Mouse (Mus musculus) stomach, embryonic 16.5 days (tissue): ENCODE measurements around the gene Maml3. TPM values are rescaled to one million over a fixed set of nuclear protein-coding genes. Genes with fewer than 3 reads are reported as not detected.
A peak's percentile ranks its signal among the peaks of the same experiment; 100 is the strongest.

ENCODE experiments used
- ATAC-seq: fragments of 200-750 bp; cut with Nextera tagmentation; 2 replicates; pipeline ENCODE4 v1.8.0; 2017; ENCODE audit warnings: moderate number of reproducible peaks, moderate TSS enrichment; ENCODE audit not compliant: insufficient read depth, low FRiP score
- H3K27ac ChIP-seq: fragments of 300-500 bp; sonication (generic); 2 replicates; pipeline ENCODE4 v1.5.1; 2014; ENCODE audit warnings: low read length
- H3K27me3 ChIP-seq: fragments of 300-500 bp; sonication (generic); 2 replicates; pipeline ENCODE4 v1.6.1; 2014; ENCODE audit warnings: low read length, control low read depth, mixed read lengths; ENCODE audit not compliant: control insufficient read depth, insufficient read depth
- H3K36me3 ChIP-seq: fragments of 300-500 bp; sonication (generic); 2 replicates; pipeline ENCODE4 v1.6.1; 2014; ENCODE audit warnings: low read length; ENCODE audit not compliant: control insufficient read depth, insufficient read depth
- H3K4me1 ChIP-seq: fragments of 300-500 bp; sonication (generic); 2 replicates; pipeline ENCODE4 v1.6.1; 2014; ENCODE audit warnings: low read length, control low read depth, mixed read lengths; ENCODE audit not compliant: control insufficient read depth, insufficient read depth
- H3K4me2 ChIP-seq: fragments of 300-500 bp; sonication (generic); 2 replicates; pipeline ENCODE4 v1.6.1; 2014; ENCODE audit warnings: low read depth, low read length, mixed read lengths
- H3K4me3 ChIP-seq: fragments of 300-500 bp; sonication (generic); replicated peaks from 2 replicates; pipeline ENCODE4 v1.5.1; 2014; ENCODE audit warnings: mild to moderate bottlenecking, low read length
- H3K9ac ChIP-seq: fragments of 300-500 bp; sonication (generic); 2 replicates; pipeline ENCODE4 v1.6.1; 2014; ENCODE audit warnings: low read length
- H3K9me3 ChIP-seq: fragments of 300-500 bp; sonication (generic); replicated peaks from 2 replicates; pipeline ENCODE4 v1.6.1; 2016; ENCODE audit warnings: low read length, control low read depth; ENCODE audit not compliant: control insufficient read depth
- WGBS: fragments of 180-500 bp; shearing (Covaris S2); extraction: QIAGEN DNeasy Blood & Tissue Kit; methylation state at CpG from one replicate; pipeline ENCODE4 v1.1.7; 2014; 5-methylcytosine and 5-hydroxymethylcytosine counted together
- polyA plus RNA-seq: library from polyadenylated mRNA; unstranded; fragments of >200 nt; fragmentation: Nextera tagmentation; extraction: Ambion mirVana; gene quantifications from 2 replicates; pipeline ENCODE4 v1.2.1, GENCODE M21; 2015

Gene Maml3
- polyA plus RNA-seq, 1 experiment from 2014 or later, result 5.0 TPM

DNA sequence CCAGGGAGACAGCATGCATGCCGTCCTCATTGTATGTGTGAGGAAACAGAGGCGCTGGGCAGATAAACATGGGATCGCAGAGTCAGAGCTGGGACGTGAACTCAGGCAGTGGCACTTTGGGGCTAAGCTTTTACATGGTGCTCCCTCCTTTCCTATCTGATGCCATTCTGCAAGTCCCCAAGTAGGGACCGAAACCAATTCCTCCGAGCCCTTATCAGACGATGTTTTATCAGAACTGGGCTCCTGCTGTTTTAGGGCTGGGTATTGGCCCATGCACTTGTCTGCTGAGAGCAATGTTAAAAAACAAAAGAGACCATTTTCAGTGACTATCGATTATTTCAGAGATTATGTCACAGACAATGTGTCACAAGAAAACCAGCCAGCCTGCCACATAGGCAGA is 191.4 kb downstream of the Maml3 start:
- no peak for ATAC-seq
- Histone ChIP-seq H3K4me2 (no peak overlapping the region), H3K9ac (no peak overlapping the region), H3K4me3 (no peak overlapping the region), H3K9me3 (no peaks in the 10 kb centered on the region), H3K27me3 (no peaks in the 10 kb centered on the region), H3K27ac (no peak overlapping the region), H3K4me1 (peaks cover 38% of the 10 kb centered on the region), H3K36me3 (no peaks in the 10 kb centered on the region)
- WGBS, result 81% methylated on average over 8 of the region's 8 CpGs

- Histone ChIP-seq H3K9ac (no peak overlapping the region), H3K36me3 (no peaks in the 10 kb centered on the region), H3K9me3 (no peaks in the 10 kb centered on the region), H3K4me2 (no peak overlapping the region), H3K4me1 (peaks cover 44% of the 10 kb centered on the region), H3K27me3 (no peaks in the 10 kb centered on the region), H3K4me3 (no peak overlapping the region), H3K27ac (no peak overlapping the region)
- WGBS, result 39% methylated on average over 8 of the region's 8 CpGs
- ATAC-seq, result no peak
Observed at GRCm38 (mm10) chr3:51912214-51912613, 192.7 kb downstream of the Maml3 start.

DNA sequence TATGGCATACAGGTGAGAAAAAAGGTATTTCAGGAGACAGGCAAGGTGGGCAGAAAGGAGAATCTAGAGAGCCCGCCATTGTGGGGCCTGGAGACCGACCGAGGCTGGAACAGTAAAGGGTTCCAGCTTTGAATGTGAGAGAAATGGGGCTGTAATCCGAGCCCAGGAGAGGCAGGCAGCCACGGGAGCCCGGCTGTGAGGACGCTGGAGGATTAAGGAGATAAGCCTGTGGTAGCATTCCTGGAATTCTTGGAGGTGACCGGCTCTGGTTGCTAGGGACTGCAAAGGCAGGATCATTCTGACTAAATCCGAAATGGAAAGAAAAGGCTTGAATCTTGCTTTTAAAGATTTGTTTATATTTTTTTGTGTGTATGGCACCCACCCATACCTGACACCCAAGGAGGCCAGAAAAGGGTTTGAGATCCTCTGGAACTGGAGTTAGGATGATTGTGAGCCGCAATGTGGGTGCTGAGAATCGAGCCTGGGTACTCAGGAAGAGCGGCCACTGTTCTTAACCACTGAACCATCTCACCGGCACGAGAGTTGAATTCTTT is 196.4 kb downstream of the Maml3 start:
- Histone ChIP-seq H3K27me3 (no peaks in the 10 kb centered on the region), H3K4me3 (no peak overlapping the region), H3K4me2 (0 out of 2 replicates have a peak overlapping the region, but pooled peaks have one; percentile 19), H3K9ac (peak overlapping the region; percentile 46), H3K27ac (0 out of 2 replicates have a peak overlapping the region, but pooled peaks have one; percentile 4), H3K4me1 (peaks cover 39% of the 10 kb centered on the region), H3K9me3 (no peaks in the 10 kb centered on the region), H3K36me3 (no peaks in the 10 kb centered on the region)
- 31% methylated on average over 14 of the region's 14 CpGs for WGBS
- ATAC-seq, result peak; percentile 21; the same call in 1 of the 2 replicates

GRCm38 (mm10) chr3:51907113-51907860 is 197.6 kb downstream of the Maml3 start:
- Histone ChIP-seq H3K4me2 (no peak overlapping the region), H3K9ac (no peak overlapping the region), H3K36me3 (no peaks in the 10 kb centered on the region), H3K27me3 (no peaks in the 10 kb centered on the region), H3K27ac (no peak overlapping the region), H3K4me3 (no peak overlapping the region), H3K4me1 (peaks cover 38% of the 10 kb centered on the region), H3K9me3 (no peaks in the 10 kb centered on the region)
- peak; percentile 48; the same call in 1 of the 2 replicates for ATAC-seq
- 58% methylated on average over 10 of the region's 10 CpGs for WGBS

GRCm38 (mm10) chr3:51905903-51906302 is 199.0 kb downstream of the Maml3 start:
- 49% methylated on average over 9 of the region's 9 CpGs for WGBS
- H3K36me3 ChIP-seq, result no peaks in the 10 kb centered on the region
- no peak for ATAC-seq
- no peak overlapping the region for H3K4me2 ChIP-seq
- H3K9me3 ChIP-seq, result no peaks in the 10 kb centered on the region
- H3K4me3 ChIP-seq, result no peak overlapping the region
- H3K27me3 ChIP-seq, result no peaks in the 10 kb centered on the region
- H3K4me1 ChIP-seq, result peaks cover 40% of the 10 kb centered on the region
- no peak overlapping the region for H3K27ac ChIP-seq
- H3K9ac ChIP-seq, result peak overlapping the region; percentile 26; the same call in 1 of the 2 replicates

- Histone ChIP-seq H3K4me3 (no peak overlapping the region), H3K9me3 (no peaks in the 10 kb centered on the region), H3K4me2 (no peak overlapping the region), H3K27ac (no peak overlapping the region), H3K36me3 (no peaks in the 10 kb centered on the region), H3K27me3 (no peaks in the 10 kb centered on the region), H3K9ac (no peak overlapping the region), H3K4me1 (peaks cover 46% of the 10 kb centered on the region)
- no peak for ATAC-seq
- 52% methylated on average over 12 of the region's 12 CpGs for WGBS
Observed at GRCm38 (mm10) chr3:51904357-51904855, 200.5 kb downstream of the Maml3 start.

GRCm38 (mm10) chr3:51901151-51901550 is 203.7 kb downstream of the Maml3 start:
- Histone ChIP-seq H3K9ac (no peak overlapping the region), H3K27ac (peak overlapping the region; percentile 31; the same call in 1 of the 2 replicates), H3K36me3 (no peaks in the 10 kb centered on the region), H3K4me2 (no peak overlapping the region), H3K27me3 (no peaks in the 10 kb centered on the region), H3K9me3 (no peaks in the 10 kb centered on the region), H3K4me1 (peaks cover 20% of the 10 kb centered on the region), H3K4me3 (no peak overlapping the region)
- 39% methylated on average over 2 of the region's 2 CpGs for WGBS
- peak; percentile 50; the same call in 1 of the 2 replicates for ATAC-seq

GRCm38 (mm10) chr3:51894514-51894913 is 210.4 kb downstream of the Maml3 start:
- H3K9me3 ChIP-seq, result no peaks in the 10 kb centered on the region
- no peak overlapping the region for H3K27ac ChIP-seq
- H3K4me2 ChIP-seq, result no peak overlapping the region
- H3K27me3 ChIP-seq, result no peaks in the 10 kb centered on the region
- H3K4me3 ChIP-seq, result no peak overlapping the region
- ATAC-seq, result no peak
- whole genome bisulfite sequencing, result 76% methylated on average over 8 of the region's 8 CpGs
- H3K36me3 ChIP-seq, result no peaks in the 10 kb centered on the region
- H3K9ac ChIP-seq, result no peak overlapping the region
- peaks cover 14% of the 10 kb centered on the region for H3K4me1 ChIP-seq

DNA sequence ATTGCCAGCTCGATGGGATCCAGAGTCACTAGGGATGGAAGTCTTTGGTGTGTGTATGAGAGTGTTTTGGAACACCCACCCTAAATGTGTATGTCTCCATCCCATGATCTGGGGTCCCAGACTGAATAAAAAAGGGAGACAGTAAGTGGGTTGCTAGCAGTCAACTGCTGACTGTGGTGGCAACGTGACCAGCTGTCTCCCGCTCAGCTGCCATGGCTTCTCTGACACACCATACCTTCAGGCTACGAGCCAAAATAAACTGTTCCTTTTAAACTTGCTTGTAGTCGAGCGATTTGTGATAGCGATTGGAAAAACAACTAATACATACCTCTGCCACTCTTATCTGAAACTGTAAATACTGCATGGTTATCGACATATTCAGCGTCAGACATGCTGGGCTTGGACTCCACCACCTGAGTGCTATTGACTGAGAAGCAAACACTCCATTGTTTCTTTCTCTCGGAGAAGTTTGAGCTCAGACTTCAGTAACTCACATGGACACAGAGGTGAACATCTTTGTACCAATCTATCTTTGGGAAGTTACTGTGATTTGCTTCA is 213.2 kb downstream of the Maml3 start:
- no peak overlapping the region for H3K9ac ChIP-seq
- peaks cover 29% of the 10 kb centered on the region for H3K4me1 ChIP-seq
- peak; percentile 65; the same call in 1 of the 2 replicates for ATAC-seq
- no peaks in the 10 kb centered on the region for H3K36me3 ChIP-seq
- H3K4me3 ChIP-seq, result no peak overlapping the region
- 59% methylated on average over 10 of the region's 10 CpGs for WGBS
- no peaks in the 10 kb centered on the region for H3K9me3 ChIP-seq
- H3K27me3 ChIP-seq, result no peaks in the 10 kb centered on the region
- H3K27ac ChIP-seq, result peak overlapping the region; percentile 29; the same call in 1 of the 2 replicates
- no peak overlapping the region for H3K4me2 ChIP-seq
